ENCODE assay signal across 12 mouse cellular contexts in genomic region chr11:98635312-98635970, GRCm38 (mm10). TPM values are rescaled to one million over a fixed set of nuclear protein-coding genes. Genes with fewer than 3 reads are reported as not detected.
DNase-seq lines count a peak whose midpoint lies in the region; ATAC-seq and TF ChIP-seq lines count a peak whose summit lies in the region.
"Not testable (repeated sequence)": the region's sequence is repeated elsewhere in the genome, so short reads cannot be mapped to it uniquely, and the experiment has no call there.
"Had no signal": no experiment of that assay in that cellular context is flagged by ENCODE, and none has a peak within 500 bp of the region (broad histone marks: within the 10 kb centered on the region; RNA-seq: fewer than 3 reads in every experiment).

No protein-coding gene starts in this region.

- TF ChIP-seq CTCF in heart, postnatal 0 days (IDR thresholded peaks at IDR 0.05; ENCODE audit: low read depth): peak; percentile 40

- not testable (repeated sequence) for H3K4me1 ChIP-seq in heart, postnatal 0 days (ENCODE audit: control insufficient read depth, insufficient read depth)

- not testable (repeated sequence) for H3K9ac ChIP-seq in heart, postnatal 0 days (replicated peaks; ENCODE audit: low read depth, low read length)

- not testable (repeated sequence) for H3K4me3 ChIP-seq in heart, postnatal 0 days (ENCODE audit: low read depth, low read length)

- H3K27ac ChIP-seq in heart, postnatal 0 days (ENCODE audit: low read depth): not testable (repeated sequence)

- peak; percentile 98 for ATAC-seq in common myeloid progenitor, adult 5-6 weeks (replicated peaks; ENCODE audit: low read depth, poor library complexity, severe bottlenecking)
- ATAC-seq in heart, postnatal 0 days (ENCODE audit: insufficient read depth, low read depth): peak; percentile 66; the same call in 1 of the 2 replicates

- 26% methylated on average over 10 of the region's 10 CpGs for WGBS in heart, postnatal 0 days

- H3K9me3 ChIP-seq in heart, postnatal 0 days (replicated peaks; ENCODE audit: control insufficient read depth, low read length): not testable (repeated sequence)

- H3K36me3 ChIP-seq in heart, postnatal 0 days (replicated peaks; ENCODE audit: control insufficient read depth, insufficient read depth, low read length): not testable (repeated sequence)

- not testable (repeated sequence) for H3K4me2 ChIP-seq in heart, postnatal 0 days (ENCODE audit: low read depth, low read length)

- not testable (repeated sequence) for TF ChIP-seq EP300 in heart, postnatal 0 days (IDR thresholded peaks at IDR 0.05; ENCODE audit: low read depth)

- peak; percentile 68 to 69 for DNase-seq in B cell, adult 2 months
- DNase-seq in ZHBTc4 (ENCODE audit: low read depth, low spot score): peak; percentile 55
- peak; percentile 40 for DNase-seq in heart, postnatal 0 days (ENCODE audit: low spot score)
- DNase-seq in kidney, postnatal 4 days: peak; percentile 48 to 62
- DNase-seq in lung, postnatal 14 days: peak; percentile 12
- DNase-seq in retina, postnatal 1 day: peak; percentile 68
- peak; percentile 7 to 55 for DNase-seq in thymus, postnatal 10 days (ENCODE audit: low spot score in 2 of 2)

- not testable (repeated sequence) for H3K27me3 ChIP-seq in heart, postnatal 0 days (ENCODE audit: control insufficient read depth, insufficient read depth, low read length)

RNA-seq across cellular contexts. Expression of gene Gsdma3, which starts 9.3 kb away (rescaled TPM):
- not detected in 2 replicates for total RNA-seq in common myeloid progenitor, adult 5-6 weeks (2017)
- not detected in 2 replicates for total RNA-seq in heart, postnatal 0 days (2014; rRNA removed; ENCODE audit: low replicate concordance)
- polyA plus RNA-seq in heart, postnatal 0 days (2015; fragmentation: Nextera tagmentation; extraction: Ambion mirVana): not detected in 2 replicates
- polyA plus RNA-seq: forebrain, embryonic 16.5 days; midbrain, embryonic 12.5 days had no signal

RNA-seq across cellular contexts. Expression of gene Gm12355, which starts 10.0 kb away (rescaled TPM):
- 5.8 and 9.3 TPM in 2 replicates for total RNA-seq in common myeloid progenitor, adult 5-6 weeks (2017)
- total RNA-seq in heart, postnatal 0 days (2014; rRNA removed; ENCODE audit: low replicate concordance): 0.15 and 0.19 TPM in 2 replicates
- 0.23 and 0.26 TPM in 2 replicates for polyA plus RNA-seq in heart, postnatal 0 days (2015; fragmentation: Nextera tagmentation; extraction: Ambion mirVana)

RNA-seq across cellular contexts. Expression of gene Gsdma2, which starts 11.1 kb away (rescaled TPM):
- not detected in 2 replicates for total RNA-seq in common myeloid progenitor, adult 5-6 weeks (2017)
- total RNA-seq in heart, postnatal 0 days (2014; rRNA removed; ENCODE audit: low replicate concordance): not detected in 2 replicates
- polyA plus RNA-seq in heart, postnatal 0 days (2015; fragmentation: Nextera tagmentation; extraction: Ambion mirVana): not detected in 2 replicates
- total RNA-seq: left cerebral cortex, postnatal 10 days had no signal
- polyA plus RNA-seq: forebrain, embryonic 16.5 days; heart, embryonic 11.5 days; midbrain, embryonic 12.5 days had no signal

RNA-seq across cellular contexts. Expression of gene Gsdma, which starts 28.7 kb away (rescaled TPM):
- total RNA-seq in common myeloid progenitor, adult 5-6 weeks (2017): 0.05 TPM in 1 of 2 replicates, not detected in the other
- not detected in 2 replicates for total RNA-seq in heart, postnatal 0 days (2014; rRNA removed; ENCODE audit: low replicate concordance)
- polyA plus RNA-seq in heart, postnatal 0 days (2015; fragmentation: Nextera tagmentation; extraction: Ambion mirVana): not detected in 2 replicates
- polyA plus RNA-seq: forebrain, embryonic 16.5 days; heart, embryonic 11.5 days; midbrain, embryonic 12.5 days had no signal

RNA-seq across cellular contexts. Expression of gene Lrrc3c, which starts 37.4 kb away (rescaled TPM):
- not detected in 2 replicates for total RNA-seq in common myeloid progenitor, adult 5-6 weeks (2017)
- total RNA-seq in heart, postnatal 0 days (2014; rRNA removed; ENCODE audit: low replicate concordance): not detected in 2 replicates
- polyA plus RNA-seq in heart, postnatal 0 days (2015; fragmentation: Nextera tagmentation; extraction: Ambion mirVana): not detected in 2 replicates
- total RNA-seq: left cerebral cortex, postnatal 10 days had no signal
- polyA plus RNA-seq: forebrain, embryonic 16.5 days; heart, embryonic 11.5 days; midbrain, embryonic 12.5 days had no signal

Comparison
In these comparisons a context has a peak if more than half of its experiments do, and no peak if none do; other contexts are left out.
1. DNase-seq: peak in every context shown above with its lines; median percentile 68 in B cell, adult 2 months; 68 in retina, postnatal 1 day; 55 in ZHBTc4; 55 in kidney, postnatal 4 days; 40 in heart, postnatal 0 days; 31 in thymus, postnatal 10 days; 12 in lung, postnatal 14 days.